ENCODE assay signal across 27 mouse cellular contexts in genomic region chr5:44187370-44187769, GRCm38 (mm10).
"Had no signal": no experiment of that assay in that cellular context is flagged by ENCODE, and none has a peak within 500 bp of the region (broad histone marks: within the 10 kb centered on the region; RNA-seq: fewer than 3 reads in every experiment).

No protein-coding gene starts in this region.

- H3K4me3 ChIP-seq: embryonic facial prominence, embryonic 10.5 days; embryonic facial prominence, embryonic 12.5 days; embryonic facial prominence, embryonic 13.5 days; embryonic facial prominence, embryonic 15.5 days; erythroblast, embryonic 14.5 days; forebrain, embryonic 10.5 days; forebrain, embryonic 12.5 days; forebrain, embryonic 13.5 days; forebrain, embryonic 15.5 days; gastrocnemius, adult 2 months had no signal

- H3K4me2 ChIP-seq: embryonic facial prominence, embryonic 12.5 days; embryonic facial prominence, embryonic 13.5 days; embryonic facial prominence, embryonic 15.5 days; forebrain, embryonic 12.5 days; forebrain, embryonic 13.5 days; forebrain, embryonic 15.5 days had no signal

- H3K4me1 ChIP-seq: embryonic facial prominence, embryonic 10.5 days; embryonic facial prominence, embryonic 12.5 days; embryonic facial prominence, embryonic 13.5 days; embryonic facial prominence, embryonic 15.5 days; forebrain, embryonic 12.5 days; forebrain, embryonic 15.5 days had no signal

- DNase-seq: cerebellum, adult 2 months; cerebellum, adult 8-10 months; cerebellum, adult 9-10 months; cerebellum, adult 9-11 months; cerebellum, postnatal 10 days; cerebellum, postnatal 14 days; cerebellum, postnatal 25 days; cerebellum, postnatal 36 days; embryo, embryonic 11 days; forebrain, postnatal 0 days; gastrocnemius, adult 2 months; gastrocnemius, postnatal 10 days; gastrocnemius, postnatal 14 days; gastrocnemius, postnatal 25 days; gastrocnemius, postnatal 36 days; heart, adult 18-20 months had no signal

- H3K27me3 ChIP-seq: embryonic facial prominence, embryonic 12.5 days; embryonic facial prominence, embryonic 13.5 days; embryonic facial prominence, embryonic 15.5 days; forebrain, embryonic 12.5 days; forebrain, embryonic 13.5 days; forebrain, embryonic 15.5 days had no signal

- H3K9me3 ChIP-seq: embryonic facial prominence, embryonic 10.5 days; embryonic facial prominence, embryonic 12.5 days; embryonic facial prominence, embryonic 13.5 days; embryonic facial prominence, embryonic 15.5 days; forebrain, embryonic 10.5 days; forebrain, embryonic 12.5 days; forebrain, embryonic 13.5 days; forebrain, embryonic 15.5 days had no signal

- H3K27ac ChIP-seq: embryonic facial prominence, embryonic 10.5 days; embryonic facial prominence, embryonic 12.5 days; embryonic facial prominence, embryonic 13.5 days; embryonic facial prominence, embryonic 15.5 days; forebrain, embryonic 10.5 days; forebrain, embryonic 12.5 days; forebrain, embryonic 13.5 days; forebrain, embryonic 15.5 days; gastrocnemius, adult 2 months had no signal

- H3K9ac ChIP-seq: embryonic facial prominence, embryonic 12.5 days; embryonic facial prominence, embryonic 13.5 days; embryonic facial prominence, embryonic 15.5 days; forebrain, embryonic 12.5 days; forebrain, embryonic 13.5 days; forebrain, embryonic 15.5 days; forebrain, postnatal 0 days had no signal

- ATAC-seq: forebrain, embryonic 13.5 days; forebrain, embryonic 14.5 days; forebrain, embryonic 15.5 days; forebrain, embryonic 16.5 days; forebrain, postnatal 0 days had no signal
